Mouse (Mus musculus) adrenal gland, adult (tissue): Measurements from ENCODE around the gene Spam1.

ENCODE experiments used
- DNase-seq, 2 experiments: peaks; one replicate each; pipeline ENCODE4 v3.0.0; 2022 to 2023; ENCODE audit warnings: low spot score in 1 of 2; ENCODE audit not compliant: inconsistent age in 2 of 2

Gene Spam1

DNA sequence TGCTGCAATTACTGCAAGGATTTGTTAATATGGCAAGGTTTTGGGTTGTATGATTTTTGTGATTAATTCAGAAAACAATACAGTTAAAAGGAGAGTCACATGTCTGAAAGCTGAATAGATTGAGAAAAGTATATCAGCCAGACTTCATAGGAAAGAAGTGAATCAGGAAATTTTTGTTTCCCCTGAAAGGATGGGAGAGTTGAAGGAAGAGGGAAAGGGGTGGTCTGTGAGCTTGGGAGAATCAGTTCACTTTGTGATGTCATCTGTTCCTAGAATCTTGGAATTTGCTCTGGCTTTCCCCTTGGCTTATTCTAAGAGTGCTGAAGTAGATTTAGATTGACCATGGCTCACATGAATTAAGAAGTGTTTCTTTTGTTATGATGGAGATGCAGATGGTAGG, at the start of gene Spam1:
TSS of gene Spam1 (plus strand) at position 301 of the 400 bp plus-strand sequence.
- no peak for DNase-seq

GRCm38 (mm10) chr6:24748029-24748428, 43.0 kb upstream of the Spam1 start, which contains the start of gene Hyal4:
Gene Hyal4 (plus strand): TSS chr6:24748329.
- no peak for DNase-seq

DNA sequence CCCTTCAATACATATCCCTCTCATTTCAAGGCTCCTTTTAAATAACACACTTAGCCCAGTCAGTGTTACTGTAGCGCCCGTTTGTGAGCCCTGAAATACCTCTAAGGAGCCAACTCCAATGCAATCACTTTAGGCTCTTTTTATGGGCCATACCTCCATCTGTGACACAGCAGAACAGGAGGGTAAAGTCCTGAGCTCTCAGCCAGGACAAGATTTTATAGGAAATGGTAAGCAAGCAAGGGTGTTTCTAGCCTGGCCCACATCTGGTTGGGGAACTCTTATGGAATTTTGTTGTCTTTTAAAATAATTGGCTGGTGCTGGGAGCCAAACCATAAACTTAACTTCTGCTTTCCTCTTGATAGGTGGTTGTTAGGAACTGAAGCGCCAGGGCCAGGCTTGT, 31.7 kb upstream of the Spam1 start:
- DNase-seq: no peak

DNA sequence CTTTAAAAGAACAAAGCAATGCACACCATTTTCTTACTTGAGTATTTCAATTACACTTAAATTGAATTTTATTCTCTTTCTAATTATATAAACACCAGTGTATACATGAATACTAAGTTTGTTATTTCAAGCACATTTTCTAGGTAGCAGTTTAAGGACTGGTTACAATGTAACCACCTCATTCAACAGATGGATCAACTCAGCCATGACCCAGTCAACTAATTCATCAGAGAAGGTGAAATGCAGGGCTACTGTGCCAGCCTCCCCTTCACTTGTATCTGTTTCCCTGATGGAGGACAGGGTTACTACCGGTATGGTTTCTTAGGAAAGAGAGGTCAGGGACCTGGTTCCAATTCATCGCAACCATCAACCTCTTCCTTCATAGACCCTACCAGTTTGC, 24.7 kb upstream of the Spam1 start:
- DNase-seq: no peak

DNA sequence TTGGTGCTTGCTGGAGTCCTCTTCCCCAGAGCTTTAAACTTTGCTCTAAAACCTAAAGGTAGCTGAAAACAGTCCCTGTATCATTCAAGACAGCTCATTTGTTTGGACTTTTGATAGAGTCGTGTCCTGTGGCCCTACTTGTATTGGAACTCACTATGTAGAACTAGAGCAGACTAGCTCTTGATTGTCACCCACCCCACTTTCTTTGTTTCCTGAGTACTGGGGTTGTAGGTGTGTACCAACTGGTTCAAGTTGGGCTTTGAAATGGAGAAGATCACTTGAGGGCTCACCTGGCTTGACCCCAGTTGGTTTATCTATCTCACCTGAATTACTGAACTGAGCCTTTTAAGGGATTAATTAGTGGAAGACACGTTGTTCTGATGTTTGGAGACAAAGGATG, 11.8 kb upstream of the Spam1 start:
- DNase-seq: no peak

DNA sequence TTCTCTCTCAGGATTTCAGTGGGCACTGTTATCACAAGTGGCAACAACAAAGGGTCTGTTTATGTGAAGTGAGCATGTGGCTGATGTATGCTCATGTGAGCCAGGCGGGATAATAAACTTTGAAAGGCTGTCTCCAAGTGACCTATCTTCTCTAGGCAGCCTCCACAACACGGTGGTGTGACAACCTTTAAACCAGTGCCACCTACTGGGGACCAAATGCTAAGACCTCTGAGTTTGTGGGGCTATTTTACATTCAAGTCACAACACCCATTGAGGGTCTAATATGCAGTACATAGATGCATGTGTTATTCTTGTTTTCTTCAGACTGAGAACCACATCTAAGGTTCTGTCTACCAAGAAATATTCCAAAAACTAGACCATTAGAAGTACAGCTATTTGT, 31.1 kb downstream of the Spam1 start:
- peak in 1 of 2 experiments; percentile 15 for DNase-seq
